Mouse (Mus musculus): Measurements from ENCODE around the gene Cwc27. TPM values are rescaled to one million over a fixed set of nuclear protein-coding genes. Genes with fewer than 3 reads are reported as not detected.

Cwc27 gene
- polyA plus RNA-seq, 1 experiment: 5.1 TPM

DNA sequence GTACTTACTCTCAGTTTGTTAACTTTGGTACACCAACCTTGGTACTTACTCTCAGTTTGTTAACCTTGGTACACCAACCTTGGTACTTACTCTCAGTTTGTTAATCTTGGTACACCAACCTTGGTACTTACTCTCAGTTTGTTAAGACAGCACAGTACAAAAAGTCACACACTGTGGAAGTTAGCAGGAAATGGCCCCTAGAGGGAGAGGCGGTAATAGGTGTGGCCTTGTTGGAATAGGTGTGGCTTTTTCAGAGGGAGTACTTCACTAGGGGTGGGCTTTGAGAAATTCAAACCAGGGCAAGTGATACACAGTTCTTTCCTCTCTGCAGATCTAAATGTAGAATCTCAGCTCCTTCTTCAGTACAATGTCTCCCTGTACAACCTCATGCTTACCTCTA, 172.8 kb downstream of the Cwc27 start:
- TF ChIP-seq FOSL1 (IDR thresholded peaks at IDR 0.05; ENCODE audit: insufficient read depth, low read length, poor library complexity, severe bottlenecking): no peak
- TF ChIP-seq USF1 (IDR thresholded peaks at IDR 0.05; ENCODE audit: low read depth): no peak
- TF ChIP-seq MYOD1 (IDR thresholded peaks at IDR 0.05; ENCODE audit: control insufficient read depth, insufficient read length, low read depth): no peak
- TF ChIP-seq CTCF (IDR thresholded peaks at IDR 0.05; ENCODE audit: control insufficient read depth, insufficient read depth, insufficient read length): no peak
- TF ChIP-seq MAX (IDR thresholded peaks at IDR 0.05): no peak
- no peak for TF ChIP-seq CEBPB (IDR thresholded peaks at IDR 0.05; ENCODE audit: low read depth)
- no peak for TF ChIP-seq MYOG (IDR thresholded peaks at IDR 0.05; ENCODE audit: control insufficient read depth, extremely low read depth, insufficient read length)
- Histone ChIP-seq H3K27me3 (ENCODE audit: control insufficient read depth, insufficient read depth, insufficient read length) (no peaks in the 10 kb centered on the region), H3K79me2 (ENCODE audit: control insufficient read depth, insufficient read depth) (no peaks in the 10 kb centered on the region), H3K36me3 (ENCODE audit: control insufficient read depth, insufficient read depth) (no peaks in the 10 kb centered on the region), H3ac (ENCODE audit: control insufficient read depth, insufficient read length, low read depth) (no peak overlapping the region), H3K79me3 (ENCODE audit: low read depth) (no peaks in the 10 kb centered on the region), H3K4me3 (ENCODE audit: insufficient read depth, poor library complexity, severe bottlenecking) (no peak overlapping the region)

GRCm38 (mm10) chr13:104640694-104641454, 176.1 kb downstream of the Cwc27 start:
- H3ac ChIP-seq (ENCODE audit: control insufficient read depth, insufficient read length, low read depth): no peak overlapping the region
- H3K36me3 ChIP-seq (ENCODE audit: control insufficient read depth, insufficient read depth): no peaks in the 10 kb centered on the region
- no peak overlapping the region for H3K4me3 ChIP-seq (ENCODE audit: insufficient read depth, poor library complexity, severe bottlenecking)
- H3K79me2 ChIP-seq (ENCODE audit: control insufficient read depth, insufficient read depth): no peaks in the 10 kb centered on the region
- TF ChIP-seq CEBPB (IDR thresholded peaks at IDR 0.05; ENCODE audit: low read depth): no peak
- TF ChIP-seq CTCF (IDR thresholded peaks at IDR 0.05; ENCODE audit: control insufficient read depth, insufficient read depth, insufficient read length): no peak
- no peak for TF ChIP-seq MYOG (IDR thresholded peaks at IDR 0.05; ENCODE audit: control insufficient read depth, extremely low read depth, insufficient read length)
- TF ChIP-seq USF1 (IDR thresholded peaks at IDR 0.05; ENCODE audit: low read depth): no peak
- TF ChIP-seq FOSL1 (IDR thresholded peaks at IDR 0.05; ENCODE audit: insufficient read depth, low read length, poor library complexity, severe bottlenecking): no peak
- no peak for TF ChIP-seq MAX (IDR thresholded peaks at IDR 0.05)
- TF ChIP-seq MYOD1 (IDR thresholded peaks at IDR 0.05; ENCODE audit: control insufficient read depth, insufficient read length, low read depth): no peak
- H3K79me3 ChIP-seq (ENCODE audit: low read depth): no peaks in the 10 kb centered on the region
- H3K27me3 ChIP-seq (ENCODE audit: control insufficient read depth, insufficient read depth, insufficient read length): no peaks in the 10 kb centered on the region

DNA sequence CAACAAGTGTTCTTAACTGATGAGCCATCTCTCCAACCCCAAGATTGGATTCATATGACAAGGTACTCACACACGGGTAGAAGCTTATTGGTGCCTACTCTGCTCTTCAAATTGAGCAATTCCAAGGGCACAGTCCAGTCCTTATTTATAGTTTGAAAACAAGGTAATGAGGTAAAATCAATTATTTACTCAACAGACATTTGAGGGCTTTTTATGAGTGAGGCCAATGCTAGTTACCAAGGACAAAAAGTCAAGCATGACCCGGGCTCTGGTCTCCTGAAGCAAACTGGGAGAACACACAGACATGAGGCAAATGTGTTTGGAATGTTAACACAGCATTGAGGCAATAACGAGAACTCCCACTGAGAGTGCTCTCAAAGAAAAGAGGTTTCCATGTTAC, 178.0 kb downstream of the Cwc27 start:
- TF ChIP-seq FOSL1 (IDR thresholded peaks at IDR 0.05; ENCODE audit: insufficient read depth, low read length, poor library complexity, severe bottlenecking) (no peak), MYOD1 (IDR thresholded peaks at IDR 0.05; ENCODE audit: control insufficient read depth, insufficient read length, low read depth) (no peak), MYOG (IDR thresholded peaks at IDR 0.05; ENCODE audit: control insufficient read depth, extremely low read depth, insufficient read length) (no peak), USF1 (IDR thresholded peaks at IDR 0.05; ENCODE audit: low read depth) (no peak), CTCF (IDR thresholded peaks at IDR 0.05; ENCODE audit: control insufficient read depth, insufficient read depth, insufficient read length) (no peak), CEBPB (IDR thresholded peaks at IDR 0.05; ENCODE audit: low read depth) (no peak), MAX (IDR thresholded peaks at IDR 0.05) (no peak)
- no peaks in the 10 kb centered on the region for H3K27me3 ChIP-seq (ENCODE audit: control insufficient read depth, insufficient read depth, insufficient read length)
- H3ac ChIP-seq (ENCODE audit: control insufficient read depth, insufficient read length, low read depth): no peak overlapping the region
- H3K79me3 ChIP-seq (ENCODE audit: low read depth): no peaks in the 10 kb centered on the region
- no peaks in the 10 kb centered on the region for H3K79me2 ChIP-seq (ENCODE audit: control insufficient read depth, insufficient read depth)
- no peaks in the 10 kb centered on the region for H3K36me3 ChIP-seq (ENCODE audit: control insufficient read depth, insufficient read depth)
- no peak overlapping the region for H3K4me3 ChIP-seq (ENCODE audit: insufficient read depth, poor library complexity, severe bottlenecking)

GRCm38 (mm10) chr13:104635965-104636462, 180.9 kb downstream of the Cwc27 start:
- no peaks in the 10 kb centered on the region for H3K79me3 ChIP-seq (ENCODE audit: low read depth)
- no peak overlapping the region for H3ac ChIP-seq (ENCODE audit: control insufficient read depth, insufficient read length, low read depth)
- no peak for TF ChIP-seq MAX (IDR thresholded peaks at IDR 0.05)
- TF ChIP-seq MYOD1 (IDR thresholded peaks at IDR 0.05; ENCODE audit: control insufficient read depth, insufficient read length, low read depth): no peak
- TF ChIP-seq FOSL1 (IDR thresholded peaks at IDR 0.05; ENCODE audit: insufficient read depth, low read length, poor library complexity, severe bottlenecking): no peak
- TF ChIP-seq CEBPB (IDR thresholded peaks at IDR 0.05; ENCODE audit: low read depth): no peak
- no peak for TF ChIP-seq CTCF (IDR thresholded peaks at IDR 0.05; ENCODE audit: control insufficient read depth, insufficient read depth, insufficient read length)
- TF ChIP-seq MYOG (IDR thresholded peaks at IDR 0.05; ENCODE audit: control insufficient read depth, extremely low read depth, insufficient read length): no peak
- TF ChIP-seq USF1 (IDR thresholded peaks at IDR 0.05; ENCODE audit: low read depth): no peak
- no peaks in the 10 kb centered on the region for H3K79me2 ChIP-seq (ENCODE audit: control insufficient read depth, insufficient read depth)
- H3K36me3 ChIP-seq (ENCODE audit: control insufficient read depth, insufficient read depth): no peaks in the 10 kb centered on the region
- no peak overlapping the region for H3K4me3 ChIP-seq (ENCODE audit: insufficient read depth, poor library complexity, severe bottlenecking)
- H3K27me3 ChIP-seq (ENCODE audit: control insufficient read depth, insufficient read depth, insufficient read length): no peaks in the 10 kb centered on the region

DNA sequence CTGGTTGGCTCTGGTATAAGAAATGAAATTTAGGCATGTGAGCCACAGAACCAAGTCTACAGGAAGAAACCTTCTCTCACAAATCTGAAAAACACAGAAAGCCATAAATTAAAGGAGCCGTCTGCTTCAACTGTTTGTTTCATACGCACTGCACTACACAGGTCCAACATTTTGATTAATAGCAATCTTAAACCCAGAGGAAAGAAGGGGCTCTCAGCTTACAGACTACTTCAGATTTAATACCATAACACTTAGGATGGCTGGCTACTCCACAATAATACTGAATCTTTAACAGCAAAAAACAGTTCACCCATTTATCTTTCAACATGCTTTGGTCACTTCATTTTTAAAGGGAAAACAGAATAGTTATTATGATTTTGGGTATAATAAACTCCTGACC, 182.2 kb downstream of the Cwc27 start:
- no peak overlapping the region for H3K4me3 ChIP-seq (ENCODE audit: insufficient read depth, poor library complexity, severe bottlenecking)
- H3K36me3 ChIP-seq (ENCODE audit: control insufficient read depth, insufficient read depth): peaks cover 5% of the 10 kb centered on the region
- no peak for TF ChIP-seq CTCF (IDR thresholded peaks at IDR 0.05; ENCODE audit: control insufficient read depth, insufficient read depth, insufficient read length)
- no peak for TF ChIP-seq CEBPB (IDR thresholded peaks at IDR 0.05; ENCODE audit: low read depth)
- no peak for TF ChIP-seq MAX (IDR thresholded peaks at IDR 0.05)
- no peak for TF ChIP-seq MYOD1 (IDR thresholded peaks at IDR 0.05; ENCODE audit: control insufficient read depth, insufficient read length, low read depth)
- no peak for TF ChIP-seq USF1 (IDR thresholded peaks at IDR 0.05; ENCODE audit: low read depth)
- TF ChIP-seq FOSL1 (IDR thresholded peaks at IDR 0.05; ENCODE audit: insufficient read depth, low read length, poor library complexity, severe bottlenecking): no peak
- TF ChIP-seq MYOG (IDR thresholded peaks at IDR 0.05; ENCODE audit: control insufficient read depth, extremely low read depth, insufficient read length): no peak
- no peaks in the 10 kb centered on the region for H3K79me2 ChIP-seq (ENCODE audit: control insufficient read depth, insufficient read depth)
- H3ac ChIP-seq (ENCODE audit: control insufficient read depth, insufficient read length, low read depth): no peak overlapping the region
- H3K27me3 ChIP-seq (ENCODE audit: control insufficient read depth, insufficient read depth, insufficient read length): no peaks in the 10 kb centered on the region
- no peaks in the 10 kb centered on the region for H3K79me3 ChIP-seq (ENCODE audit: low read depth)

Measured in C2C12 (cell line).